Mouse (Mus musculus) gastrocnemius, adult 2 months (tissue): ENCODE data around the gene Tgm1. TPM values are rescaled to one million over a fixed set of nuclear protein-coding genes. Genes with fewer than 3 reads are reported as not detected.

ENCODE experiments used
- DNase-seq: peaks from one replicate; pipeline ENCODE4 v3.0.0; 2022
- H3K27ac ChIP-seq: fragments of 200-600 bp; 2 replicates; pipeline ENCODE4 v1.8.1; 2022; ENCODE audit warnings: mild to moderate bottlenecking
- H3K4me3 ChIP-seq: fragments of 200-600 bp; 2 replicates; pipeline ENCODE4 v1.8.1; 2022; ENCODE audit warnings: mild to moderate bottlenecking, moderate library complexity
- CTCF ChIP-seq: fragments of 200-600 bp; IDR thresholded peaks from 2 replicates; pipeline ENCODE4 v1.8.1; 2022; ENCODE audit warnings: antibody characterized with exemption, mild to moderate bottlenecking, moderate library complexity
- intact Hi-C: fragments of 180-260 bp; cut with DNase I; formaldehyde crosslinking; loops from one replicate; pipeline ENCODE4 v1.15.1; 2025
- total RNA-seq, 2 experiments: library from RNA; stranded (reverse); gene quantifications; 2 replicates each; pipeline ENCODE4 v1.2.3; 2021

Gene Tgm1
- total RNA-seq, 2 experiments from 2014 or later: 0.11 TPM; not detected in 1

DNA sequence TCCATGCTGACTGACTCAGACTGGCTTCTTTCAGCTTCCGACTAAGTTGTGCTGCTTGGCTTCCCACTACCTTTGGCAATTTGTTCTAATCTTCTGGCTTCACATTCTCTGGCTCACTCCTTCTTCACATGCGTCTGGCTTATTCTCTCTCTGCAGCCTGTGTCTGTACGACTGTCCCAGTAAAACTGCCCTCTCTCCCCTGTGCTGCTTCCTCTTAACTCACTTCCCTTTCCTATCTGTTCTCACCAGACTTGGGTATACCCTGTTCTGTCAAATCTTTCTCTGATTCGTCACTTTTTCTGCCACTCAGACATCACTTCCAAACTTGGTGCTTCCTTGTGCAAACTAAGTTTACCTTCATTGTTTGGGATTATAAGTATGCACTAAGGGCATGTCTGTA lies 16.5 kb downstream of the Tgm1 start:
- intact Hi-C loops: no loop called here
- peak overlapping the region; percentile 36; the same call in 1 of the 2 replicates for H3K4me3 ChIP-seq
- DNase-seq: no peak
- no peak overlapping the region for H3K27ac ChIP-seq
- TF ChIP-seq CTCF: no peak

DNA sequence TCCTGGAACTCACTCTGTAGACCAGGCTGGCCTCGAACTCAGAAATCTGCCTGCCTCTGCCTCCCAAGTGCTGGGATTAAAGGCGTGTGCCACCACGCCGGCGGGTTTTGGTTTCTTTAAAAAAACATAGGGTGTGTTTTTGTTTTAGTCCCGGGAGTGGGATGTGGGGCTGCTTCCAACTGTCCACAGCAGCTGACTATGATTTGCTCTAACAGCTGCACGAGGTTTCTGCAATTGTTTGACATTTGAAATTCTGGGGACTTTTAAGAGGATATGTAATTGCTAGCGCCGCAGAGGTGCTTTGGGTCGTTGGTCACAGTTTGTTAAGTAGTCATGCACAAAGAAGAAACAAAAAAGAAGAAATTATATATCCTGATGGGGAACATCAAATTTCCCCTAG lies 24.3 kb downstream of the Tgm1 start:
- intact Hi-C loops: no loop called here

DNA sequence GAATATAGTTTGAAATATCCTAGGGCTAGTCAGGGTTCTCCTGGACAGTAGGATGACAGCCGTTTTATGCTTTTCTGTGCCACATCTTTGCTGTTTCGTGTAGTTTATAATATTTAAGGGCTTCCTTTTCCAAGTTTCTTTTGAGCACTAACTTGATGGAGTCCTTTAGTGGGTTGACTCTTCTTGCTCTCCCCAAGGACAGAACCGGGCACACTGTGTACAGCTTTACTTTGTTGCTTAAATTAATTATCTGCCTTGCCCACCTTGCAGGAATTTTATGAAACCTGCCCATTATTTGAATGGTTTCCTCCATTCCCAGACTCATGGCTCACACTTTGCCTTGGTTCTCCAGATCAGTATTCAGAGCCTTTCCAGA lies 31.6 kb downstream of the Tgm1 start:
- peak overlapping the region; percentile 86 for H3K4me3 ChIP-seq
- intact Hi-C loops: loop anchor here (1.0 to 5.0 kb wide), 2 partner anchors 40 to 61 kb away; partner anchors contain the start of gene Rabggta
- TF ChIP-seq CTCF: no peak
- H3K27ac ChIP-seq: peak overlapping the region; percentile 88
- no peak for DNase-seq

More for the DNA sequence above, 24.3 kb downstream of the Tgm1 start:
- no peak overlapping the region for H3K27ac ChIP-seq
- TF ChIP-seq CTCF: no peak
- H3K4me3 ChIP-seq: no peak overlapping the region
- no peak for DNase-seq

DNA sequence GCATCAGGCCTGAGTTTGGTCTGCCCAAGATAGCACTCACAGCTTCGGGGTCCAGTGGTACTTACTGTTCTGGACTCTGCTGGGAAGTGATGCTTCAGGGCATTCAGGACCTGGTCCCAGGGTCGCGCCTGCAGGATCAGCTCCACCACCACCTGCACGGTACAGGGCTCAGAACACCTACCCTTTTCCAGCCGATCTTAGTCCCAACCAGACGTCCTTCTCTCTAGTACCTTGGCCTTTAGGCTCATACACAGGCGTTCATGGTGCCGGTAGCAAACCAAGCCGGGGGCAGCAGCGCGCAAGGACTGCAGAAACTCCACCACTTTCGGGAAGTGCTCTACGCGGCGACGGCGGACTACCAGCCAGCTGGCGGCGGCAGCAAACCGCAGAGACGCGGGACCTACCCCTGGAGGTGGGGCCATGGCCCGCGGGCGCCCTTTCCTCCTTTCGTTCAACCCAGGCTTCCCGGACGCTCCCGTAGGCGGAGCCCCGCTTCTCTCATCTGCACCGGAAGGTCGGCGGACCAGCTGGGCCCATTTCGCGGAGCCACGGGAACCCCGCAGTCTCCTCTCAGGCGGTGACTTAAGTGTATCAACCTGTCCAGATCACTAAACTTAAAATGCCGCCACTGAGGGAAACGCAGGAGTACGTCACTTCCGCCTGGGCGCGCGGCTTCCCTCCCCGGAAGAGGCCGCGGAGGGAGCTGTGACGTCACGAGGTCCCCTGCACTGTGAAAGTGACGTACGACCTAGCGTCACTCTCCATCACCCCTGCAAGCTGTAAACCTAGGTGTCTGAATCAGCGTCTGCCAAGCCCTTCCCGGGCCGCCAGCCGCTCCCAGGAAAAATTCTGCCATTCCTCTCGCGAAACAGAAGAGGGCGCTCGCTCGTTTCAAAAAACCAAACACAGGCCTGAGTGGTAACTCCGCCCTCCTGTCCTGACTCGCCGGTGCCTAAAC lies 32.3 kb downstream of the Tgm1 start, which contains the start of gene Tinf2:
TSS of gene Tinf2 (minus strand) at position 661 of the 958 bp plus-strand sequence.
- intact Hi-C loops: loop anchor here (1.0 to 5.0 kb wide), 2 partner anchors 41 to 62 kb away; partner anchors contain the start of gene Rabggta
- Histone ChIP-seq H3K27ac (peak within 1 kb of the TSS; percentile 88), H3K4me3 (peak within 1 kb of the TSS; percentile 86)
- peak; percentile 89 for TF ChIP-seq CTCF
- peak; percentile 94 for DNase-seq

DNA sequence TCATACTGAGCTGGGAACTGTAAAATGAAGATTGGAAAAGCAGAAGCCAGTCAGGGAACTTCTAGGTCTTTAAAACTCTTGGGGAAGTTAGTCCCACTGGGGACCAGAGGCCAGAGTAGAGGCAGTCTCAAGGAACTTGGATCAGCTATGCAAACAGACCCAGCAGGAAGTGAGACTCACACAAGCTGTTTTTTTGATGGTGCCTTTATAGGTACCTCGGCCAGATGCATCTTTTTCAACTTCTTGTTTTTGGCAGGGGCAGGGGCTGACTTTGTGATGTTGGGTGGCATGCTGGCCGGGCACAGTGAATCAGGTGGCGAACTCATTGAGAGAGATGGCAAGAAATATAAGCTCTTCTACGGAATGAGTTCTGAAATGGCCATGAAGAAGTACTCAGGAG lies 36.1 kb downstream of the Tgm1 start:
- no peak for DNase-seq
- TF ChIP-seq CTCF: no peak
- H3K27ac ChIP-seq: no peak overlapping the region
- H3K4me3 ChIP-seq: no peak overlapping the region
- intact Hi-C loops: no loop called here

DNA sequence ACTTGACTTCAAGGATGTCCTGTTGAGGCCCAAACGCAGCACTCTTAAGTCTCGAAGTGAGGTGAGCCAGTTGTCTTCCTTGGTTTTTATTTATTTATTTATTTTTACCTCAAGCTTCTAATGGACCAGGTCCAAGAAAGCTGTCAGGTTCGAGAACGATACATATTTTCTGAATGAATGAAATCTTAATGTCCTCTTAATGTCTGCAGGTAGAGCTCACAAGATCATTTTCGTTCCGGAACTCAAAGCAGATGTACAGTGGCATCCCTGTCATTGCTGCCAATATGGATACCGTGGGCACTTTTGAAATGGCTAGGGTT lies 41.0 kb downstream of the Tgm1 start:
- no peak for TF ChIP-seq CTCF
- no peak for DNase-seq
- Histone ChIP-seq H3K27ac (peak overlapping the region; percentile 97), H3K4me3 (peak overlapping the region; percentile 99)
- intact Hi-C loops: no loop called here

DNA sequence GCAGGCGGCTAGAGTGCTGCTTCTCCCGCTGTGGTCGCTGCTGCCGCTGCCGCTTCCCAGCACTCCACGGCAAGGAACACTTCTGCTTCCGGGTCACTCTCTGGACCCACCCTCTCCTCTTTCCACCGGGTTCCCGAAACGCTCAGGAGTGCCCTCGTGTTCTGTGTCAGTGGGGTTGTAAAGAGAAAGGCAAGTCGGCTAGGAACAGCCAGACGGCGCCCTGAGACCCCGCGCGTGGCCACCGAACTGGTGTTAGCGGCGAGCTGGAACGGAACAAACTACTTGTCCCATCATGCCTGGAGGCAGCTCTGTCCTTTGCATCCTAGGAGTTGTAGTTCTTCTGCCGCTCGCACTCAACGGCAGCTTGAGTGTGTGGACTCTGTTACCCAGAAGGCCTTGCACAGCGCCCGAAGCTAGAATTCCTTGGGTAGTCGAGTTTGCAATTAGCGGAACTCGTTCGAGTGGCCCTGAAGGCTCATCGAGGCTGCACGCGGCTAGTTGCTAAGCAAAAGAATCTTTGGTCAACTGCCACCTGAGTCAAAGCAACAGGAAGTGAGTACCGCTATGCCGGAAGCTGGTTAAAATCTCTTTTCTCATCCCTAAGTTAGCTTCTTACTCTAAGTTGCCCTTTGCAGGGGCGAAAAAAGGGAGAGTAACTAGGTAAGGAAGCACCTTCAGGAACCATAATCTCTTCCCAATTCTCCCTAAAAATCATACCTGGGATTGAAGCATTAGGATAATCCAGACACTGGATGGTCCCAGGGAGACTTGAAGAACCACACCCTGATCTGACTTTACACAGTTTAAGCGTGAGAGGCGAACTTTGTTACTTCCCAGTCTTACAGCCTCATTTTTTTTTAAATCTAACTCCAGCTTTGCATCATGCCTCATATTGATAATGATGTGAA lies 41.6 kb downstream of the Tgm1 start, which contains the start of the genes Gmpr2 and Nedd8:
TSS of gene Gmpr2 (plus strand) at position 109 of the 908 bp plus-strand sequence.
TSS of gene Nedd8 (minus strand) at position 292 of the 908 bp plus-strand sequence.
- DNase-seq: peak; percentile 90
- Histone ChIP-seq H3K27ac (peak within 1 kb of the TSS; percentile 97), H3K4me3 (peak within 1 kb of the TSS; percentile 99)
- intact Hi-C loops: loop anchor here (1.0 kb wide), 1 partner anchor 81 kb away; the partner anchor contains the start of genes Psme2 and Rnf31
- TF ChIP-seq CTCF: no peak

DNA sequence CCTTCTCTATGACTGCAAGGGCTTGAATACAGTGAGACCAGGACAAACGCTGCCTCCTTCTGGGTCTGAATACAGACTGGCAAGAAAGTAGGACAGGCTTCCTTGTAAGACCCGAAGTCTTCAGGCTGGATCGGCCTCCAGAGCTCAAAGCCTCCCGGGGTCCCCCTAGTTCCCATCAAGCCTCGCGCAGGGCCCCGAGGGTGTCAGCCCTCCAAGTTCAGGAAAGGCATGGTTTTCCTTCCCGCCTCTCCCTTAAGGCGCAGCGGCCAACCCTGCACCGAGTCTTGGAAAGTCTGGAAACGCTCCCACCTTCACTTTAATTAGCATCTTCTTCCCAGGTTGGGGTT lies 42.3 kb downstream of the Tgm1 start:
- peak overlapping the region; percentile 97 for H3K27ac ChIP-seq
- peak overlapping the region; percentile 99 for H3K4me3 ChIP-seq
- DNase-seq: no peak
- intact Hi-C loops: loop anchor here (1.0 kb wide), 1 partner anchor 80 kb away; the partner anchor contains the start of genes Psme2 and Rnf31
- TF ChIP-seq CTCF: no peak

DNA sequence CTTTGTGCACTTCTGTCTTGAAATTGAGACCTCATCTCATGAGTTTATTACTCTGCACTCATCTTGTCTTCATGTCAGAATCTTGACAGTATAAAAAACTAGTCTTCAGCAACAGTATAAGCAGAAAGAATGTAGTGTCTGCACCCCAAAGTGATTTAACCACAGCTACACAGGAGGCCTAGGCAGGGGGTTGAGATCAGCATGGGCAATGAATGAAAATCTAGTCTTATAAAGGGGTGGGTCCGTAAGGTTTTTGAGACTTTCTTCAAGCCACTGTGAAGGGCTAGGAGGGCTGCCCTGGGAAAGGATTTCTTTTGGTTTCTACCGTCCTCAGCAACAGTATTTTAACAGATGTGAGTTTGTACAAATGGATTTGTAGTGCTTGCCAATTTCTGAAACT lies 53.1 kb downstream of the Tgm1 start:
- H3K4me3 ChIP-seq: peak overlapping the region; percentile 77
- DNase-seq: no peak
- intact Hi-C loops: no loop called here
- H3K27ac ChIP-seq: peak overlapping the region; percentile 83
- TF ChIP-seq CTCF: no peak

DNA sequence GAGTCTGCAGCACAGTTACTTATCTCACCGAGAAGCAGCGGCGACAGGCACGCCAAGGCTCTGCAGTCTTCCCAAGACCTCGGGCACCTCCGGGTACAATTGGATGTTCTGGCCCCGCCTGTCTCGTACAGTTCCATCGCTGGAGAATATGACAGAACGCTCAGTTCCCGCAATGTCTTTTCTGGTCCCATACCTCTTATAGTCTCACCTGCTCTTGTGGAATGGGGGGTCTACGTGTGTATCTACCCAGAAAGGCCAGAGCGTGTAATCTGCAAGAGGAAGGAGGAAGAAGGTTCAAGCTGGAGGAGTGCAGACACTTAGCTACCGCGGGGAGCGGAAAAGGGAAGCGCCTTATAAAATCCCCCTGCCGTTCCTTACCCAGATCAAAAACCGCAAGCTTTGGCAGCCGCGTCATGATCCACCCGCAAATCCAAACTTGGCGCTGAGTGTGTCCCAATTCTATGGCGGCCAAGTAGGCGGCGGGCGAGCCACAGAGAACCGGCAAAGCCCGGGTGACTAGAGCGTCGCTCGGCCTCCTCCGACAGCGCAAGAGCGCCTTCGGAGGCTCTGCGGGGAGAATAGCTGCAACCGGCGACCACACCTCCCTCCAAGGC lies 53.7 kb downstream of the Tgm1 start, which contains the start of gene Mdp1:
TSS of gene Mdp1 (minus strand) at position 549 of the 614 bp plus-strand sequence.
- peak; percentile 87 for DNase-seq
- TF ChIP-seq CTCF: peak; percentile 70
- Histone ChIP-seq H3K4me3 (peak within 1 kb of the TSS; percentile 77), H3K27ac (peak within 1 kb of the TSS; percentile 83)
- intact Hi-C loops: no loop called here

DNA sequence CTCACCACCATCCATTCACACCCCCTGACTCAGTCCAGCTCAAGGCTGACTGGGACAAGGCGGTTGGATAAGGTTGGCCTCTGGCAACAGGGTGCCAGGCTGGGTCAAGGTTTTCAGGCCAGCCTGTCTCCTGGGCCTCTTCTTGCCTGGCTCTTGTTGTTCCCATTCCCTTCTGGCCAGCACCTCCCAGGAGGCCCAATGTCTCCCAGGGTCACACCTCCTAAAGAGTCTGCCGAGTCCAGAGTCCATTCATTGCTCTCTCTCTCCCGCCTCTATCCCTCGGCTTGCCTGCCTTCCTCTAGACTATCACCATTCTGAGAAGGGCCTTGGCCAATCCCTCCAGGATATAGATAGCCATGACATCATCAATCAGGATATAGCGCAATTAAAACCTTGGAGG lies 55.7 kb downstream of the Tgm1 start:
- intact Hi-C loops: no loop called here
- H3K27ac ChIP-seq: no peak overlapping the region; the same call in 1 of the 2 replicates
- H3K4me3 ChIP-seq: no peak overlapping the region
- TF ChIP-seq CTCF: no peak
- DNase-seq: no peak

DNA sequence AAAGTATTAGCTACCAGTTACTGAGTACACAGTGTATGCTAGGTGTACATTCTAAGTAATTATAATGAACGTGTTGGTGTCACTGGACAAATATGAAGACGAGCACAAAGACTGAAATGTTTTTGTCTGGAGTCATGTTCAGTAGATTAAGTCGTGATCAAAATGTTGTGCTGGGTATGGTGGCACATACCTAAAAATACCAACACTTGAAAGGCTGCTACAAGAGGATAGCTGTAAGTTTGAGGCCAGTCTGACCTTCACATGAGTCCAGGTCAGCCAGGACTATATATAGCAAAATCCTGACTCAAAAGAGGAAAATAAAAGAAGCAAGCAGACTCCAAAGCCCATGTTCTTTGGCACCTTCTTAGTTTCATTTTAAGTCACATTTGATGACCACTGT lies 56.8 kb downstream of the Tgm1 start:
- Histone ChIP-seq H3K27ac (peak overlapping the region; percentile 43; the same call in 1 of the 2 replicates), H3K4me3 (no peak overlapping the region)
- intact Hi-C loops: no loop called here
- no peak for TF ChIP-seq CTCF
- DNase-seq: no peak
